Mouse (Mus musculus) myocyte (in vitro differentiated cells): ENCODE measurements at regions not wholly inside any gene's neighbourhood (a gene's known extent, or its start where the extent isn't known, plus 50 kb on each side); places are given as distances from the start of the nearest gene placed in this dataset.
"Not testable (repeated sequence)": the region's sequence is repeated elsewhere in the genome, so short reads cannot be mapped to it uniquely, and the experiment has no call there.

ENCODE experiments used
- H3K27me3 ChIP-seq: one replicate; pipeline ENCODE4 v1.6.1; 2011; ENCODE audit not compliant: control insufficient read depth, insufficient read depth, insufficient read length
- H3K36me3 ChIP-seq: one replicate; pipeline ENCODE4 v1.6.1; 2011; ENCODE audit not compliant: control insufficient read depth, insufficient read depth
- H3K4me2 ChIP-seq: one replicate; pipeline ENCODE4 v1.6.1; 2011; ENCODE audit warnings: low read depth, control low read depth
- H3K4me3 ChIP-seq: one replicate; pipeline ENCODE4 v1.5.1; 2011; ENCODE audit warnings: mild to moderate bottlenecking, control low read depth, moderate library complexity
- H3K79me2 ChIP-seq: one replicate; pipeline ENCODE4 v1.6.1; 2011; ENCODE audit not compliant: control insufficient read depth, insufficient read depth
- H3ac ChIP-seq: one replicate; pipeline ENCODE4 v1.6.1; 2011; ENCODE audit not compliant: control insufficient read depth, insufficient read length
- CEBPB ChIP-seq: IDR thresholded peaks from 2 replicates; pipeline ENCODE4 v1.6.1; 2011; ENCODE audit warnings: mild to moderate bottlenecking, moderate library complexity; ENCODE audit not compliant: poor library complexity, insufficient read depth, severe bottlenecking
- MAX ChIP-seq: IDR thresholded peaks from one replicate; pipeline ENCODE4 v1.6.1; 2011; ENCODE audit warnings: low read depth, mild to moderate bottlenecking, control low read depth
- MYOD1 ChIP-seq, 3 experiments: IDR thresholded peaks; one replicate each; pipeline ENCODE4 v1.6.1; 2011; ENCODE audit warnings: control low read depth in 2 of 3, low read depth in 2 of 3, mild to moderate bottlenecking in 2 of 3, moderate library complexity in 1 of 3; ENCODE audit not compliant: insufficient read length in 2 of 3, control insufficient read depth in 1 of 3
- MYOG ChIP-seq, 3 experiments: IDR thresholded peaks; one replicate each; pipeline ENCODE4 v1.6.1; 2011; ENCODE audit warnings: control low read depth in 2 of 3, low read depth in 2 of 3, mild to moderate bottlenecking in 2 of 3; ENCODE audit not compliant: insufficient read length in 2 of 3, control insufficient read depth in 1 of 3, insufficient read depth in 1 of 3
- POLR2A ChIP-seq: IDR thresholded peaks from one replicate; pipeline ENCODE4 v1.6.1; 2011; ENCODE audit warnings: low read depth, mild to moderate bottlenecking, control low read depth, moderate library complexity; ENCODE audit not compliant: insufficient read length
- POLR2AphosphoS2 ChIP-seq: IDR thresholded peaks from one replicate; pipeline ENCODE4 v1.6.1; 2011; ENCODE audit warnings: low read depth, control low read depth; ENCODE audit not compliant: insufficient read length
- REST ChIP-seq: IDR thresholded peaks from one replicate; pipeline ENCODE4 v1.6.1; 2011; ENCODE audit warnings: mild to moderate bottlenecking, control low read depth, moderate library complexity; ENCODE audit not compliant: insufficient read depth, insufficient read length
- SRF ChIP-seq: IDR thresholded peaks from one replicate; pipeline ENCODE4 v1.6.1; 2011; ENCODE audit warnings: low read depth; ENCODE audit not compliant: control insufficient read depth, insufficient read length
- TCF12 ChIP-seq: IDR thresholded peaks from one replicate; pipeline ENCODE4 v1.6.1; 2011; ENCODE audit warnings: mild to moderate bottlenecking, control low read depth; ENCODE audit not compliant: poor library complexity, insufficient read depth, severe bottlenecking
- TCF3 ChIP-seq: IDR thresholded peaks from one replicate; pipeline ENCODE4 v1.6.1; 2011; ENCODE audit warnings: low read depth, control low read depth; ENCODE audit not compliant: insufficient read length
- USF1 ChIP-seq: IDR thresholded peaks from one replicate; pipeline ENCODE4 v1.6.1; 2011; ENCODE audit warnings: low read depth, mild to moderate bottlenecking, control low read depth, moderate library complexity

DNA sequence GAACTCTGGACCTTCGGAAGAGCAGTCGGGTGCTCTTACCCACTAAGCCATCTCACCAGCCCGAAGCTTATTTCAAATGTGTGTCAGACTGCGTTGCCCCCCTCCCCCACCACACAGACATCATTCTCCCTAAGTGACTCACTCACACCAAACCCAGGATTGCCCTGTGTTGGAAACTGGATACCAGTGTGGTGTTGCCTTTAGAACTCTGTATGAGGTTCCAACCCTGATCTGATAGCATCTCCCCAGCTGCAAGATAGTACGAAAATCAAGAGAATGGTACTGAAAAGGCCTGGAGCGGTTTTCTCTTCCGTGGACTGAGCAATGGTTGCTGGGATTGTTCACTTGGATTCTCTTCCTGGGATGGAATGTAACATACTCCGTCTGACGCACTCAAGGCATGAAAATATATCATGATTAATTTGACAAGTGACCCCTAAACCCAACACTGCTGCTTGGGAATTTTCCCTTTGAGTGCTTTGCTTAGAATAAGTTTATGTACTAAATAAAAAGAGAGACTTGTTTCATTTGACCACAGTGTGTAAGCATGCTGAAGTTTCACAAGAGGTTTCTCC lies 63.0 kb downstream of the Hand2 start:
- Histone ChIP-seq H3K4me3 (no peak overlapping the region), H3K79me2 (no peaks in the 10 kb centered on the region), H3K27me3 (peaks cover 6% of the 10 kb centered on the region), H3K36me3 (no peaks in the 10 kb centered on the region), H3K4me2 (peak overlapping the region; percentile 27), H3ac (no peak overlapping the region)
- TF ChIP-seq POLR2AphosphoS2 (no peak), MYOD1 (IDR thresholded peaks at IDR 0.05; ENCODE audit: control insufficient read depth in 1 of 3, insufficient read length in 2 of 3, low read depth in 2 of 3) (peak in 1 of 3 experiments; percentile 13), CEBPB (peak; percentile 40; the same call in 1 of the 2 replicates)

DNA sequence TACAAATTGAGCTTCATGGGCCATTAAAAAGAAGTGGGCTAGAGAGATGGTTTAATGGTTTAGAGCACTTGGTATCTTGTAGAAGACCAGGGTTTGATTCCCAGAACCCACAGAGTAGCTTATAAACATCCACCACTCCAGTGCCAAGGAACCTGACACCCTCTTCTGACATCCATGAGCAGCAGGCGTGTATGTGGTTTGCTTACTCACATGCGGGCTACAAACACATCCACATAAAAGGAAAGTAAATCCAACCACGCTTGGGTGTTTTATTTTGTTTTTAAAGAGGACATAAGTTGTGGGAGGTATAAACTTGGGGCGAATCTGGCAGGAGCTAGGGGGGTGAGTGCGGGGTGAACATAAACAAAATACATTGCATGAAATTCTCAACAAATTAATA lies 66.8 kb downstream of the Hand2 start:
- Histone ChIP-seq H3K4me3 (no peak overlapping the region), H3K79me2 (no peaks in the 10 kb centered on the region), H3ac (no peak overlapping the region), H3K27me3 (no peaks in the 10 kb centered on the region), H3K36me3 (no peaks in the 10 kb centered on the region), H3K4me2 (peak overlapping the region; percentile 24)
- TF ChIP-seq SRF = peak; percentile 50
- TF ChIP-seq TCF3 = peak; percentile 32
- TF ChIP-seq MYOD1 (IDR thresholded peaks at IDR 0.05; ENCODE audit: control insufficient read depth in 1 of 3, insufficient read length in 2 of 3, low read depth in 2 of 3) = peak in 2 of 3 experiments; percentile 38 to 55
- TF ChIP-seq TCF12 = peak; percentile 22
- TF ChIP-seq CEBPB = no peak

DNA sequence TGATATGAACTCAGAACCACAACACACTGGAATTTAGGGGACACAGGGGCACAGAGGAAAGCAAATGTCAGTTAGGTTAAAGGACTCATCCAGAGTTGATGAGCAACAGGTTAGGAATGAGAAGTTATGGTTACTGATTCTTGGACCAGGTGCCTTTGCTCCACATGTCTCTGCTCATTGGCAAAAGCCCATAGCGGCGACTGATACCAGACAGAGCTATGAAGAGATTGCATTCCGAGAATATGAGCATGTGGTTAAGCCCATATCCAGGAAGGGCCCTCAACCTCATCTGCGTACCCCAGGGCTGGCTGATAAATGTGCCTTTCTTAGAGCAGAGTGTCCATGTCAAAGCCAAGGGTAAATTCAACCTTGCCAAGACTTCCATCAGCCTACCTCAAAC lies 67.1 kb upstream of the Scrg1 start:
- no peaks in the 10 kb centered on the region for H3K27me3 ChIP-seq
- H3K36me3 ChIP-seq = no peaks in the 10 kb centered on the region
- no peaks in the 10 kb centered on the region for H3K79me2 ChIP-seq
- H3K4me3 ChIP-seq = no peak overlapping the region
- TF ChIP-seq MYOG (IDR thresholded peaks at IDR 0.05; ENCODE audit: control insufficient read depth in 1 of 3, insufficient read depth in 1 of 3, insufficient read length in 2 of 3, low read depth in 2 of 3) (peak in 1 of 3 experiments; percentile 10), SRF (no peak), TCF3 (no peak), CEBPB (no peak), USF1 (no peak), MAX (no peak), POLR2AphosphoS2 (no peak)
- H3ac ChIP-seq = no peak overlapping the region
- H3K4me2 ChIP-seq = no peak overlapping the region

DNA sequence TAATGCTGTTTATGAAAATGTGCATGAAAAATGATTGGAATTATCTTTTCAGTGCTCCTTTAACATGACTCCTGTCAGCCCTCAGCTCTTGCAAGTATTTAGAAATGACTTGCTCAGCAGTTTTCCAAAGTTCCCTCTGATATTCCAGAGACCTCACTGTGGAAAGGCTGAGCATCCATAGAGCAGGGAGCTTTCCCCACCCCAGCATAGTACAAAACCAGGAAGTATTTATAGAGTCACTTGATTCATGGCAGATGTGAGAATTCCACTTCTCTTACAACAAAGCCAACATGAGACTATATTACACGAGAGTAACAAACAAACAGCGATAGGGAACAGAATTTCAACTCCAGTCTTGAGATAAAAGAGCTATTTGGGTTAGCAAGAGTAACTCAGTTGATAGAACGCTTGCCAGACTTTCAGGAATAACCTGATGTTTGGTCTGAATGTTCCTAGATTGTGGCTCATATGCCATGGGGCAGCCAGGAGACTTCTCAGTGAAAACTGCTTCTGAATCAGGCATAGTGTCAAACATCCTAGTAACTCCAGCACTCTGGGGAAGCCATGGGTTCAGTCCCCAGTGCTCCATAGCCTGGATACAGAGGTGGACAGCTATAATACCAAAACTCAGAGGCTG lies 57.6 kb upstream of the Scrg1 start:
- H3K27me3 ChIP-seq = no peaks in the 10 kb centered on the region
- no peak overlapping the region for H3ac ChIP-seq
- H3K4me2 ChIP-seq = no peak overlapping the region
- no peak overlapping the region for H3K4me3 ChIP-seq
- H3K36me3 ChIP-seq = no peaks in the 10 kb centered on the region
- TF ChIP-seq SRF (no peak), MYOG (IDR thresholded peaks at IDR 0.05; ENCODE audit: control insufficient read depth in 1 of 3, insufficient read depth in 1 of 3, insufficient read length in 2 of 3, low read depth in 2 of 3) (no peak), USF1 (no peak), TCF3 (no peak), REST (no peak), POLR2AphosphoS2 (no peak), POLR2A (no peak)
- no peaks in the 10 kb centered on the region for H3K79me2 ChIP-seq

DNA sequence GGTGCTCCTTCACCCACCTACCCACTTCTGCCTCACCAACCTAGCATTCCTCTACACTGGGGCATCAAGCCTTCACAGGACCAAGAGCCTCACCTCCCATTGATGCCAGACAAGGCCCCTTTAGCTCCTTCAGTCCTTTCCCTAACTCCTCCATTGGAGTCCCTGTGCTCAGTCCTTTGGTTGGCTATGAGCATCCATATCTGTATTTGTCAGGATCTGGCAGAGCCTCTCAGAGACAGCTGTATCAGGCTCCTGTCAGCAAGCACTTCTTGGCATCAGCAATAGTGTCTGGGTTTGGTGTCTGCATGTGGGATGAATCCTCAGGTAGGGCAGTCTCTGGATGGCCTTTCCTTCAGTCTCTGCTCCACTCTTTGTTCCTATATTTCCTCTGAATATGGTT lies 55.6 kb upstream of the Scrg1 start:
- H3K36me3 ChIP-seq, H3K4me3 ChIP-seq, H3K27me3 ChIP-seq, H3K4me2 ChIP-seq, H3ac ChIP-seq, H3K79me2 ChIP-seq: not testable (repeated sequence)
